Mouse (Mus musculus) liver, embryonic 14.5 days (tissue): ENCODE results near the gene Mrpl10. TPM values are rescaled to one million over a fixed set of nuclear protein-coding genes. Genes with fewer than 3 reads are reported as not detected.
A peak's percentile ranks its signal among the peaks of the same experiment; 100 is the strongest.

Source experiments
- ATAC-seq: fragments of 200-750 bp; cut with Nextera tagmentation; 2 replicates; pipeline ENCODE4 v1.8.0; 2017; ENCODE audit warnings: moderate number of reproducible peaks, mild to moderate bottlenecking, moderate library complexity; ENCODE audit not compliant: insufficient read depth
- DNase-seq, 3 experiments: peaks; one replicate each; pipeline ENCODE4 v3.0.0-alpha.2; 2012 to 2013; ENCODE audit warnings: low read depth in 3 of 3, low spot score in 3 of 3
- H3K27ac ChIP-seq: fragments of 300-500 bp; sonication (generic); 2 replicates; pipeline ENCODE4 v1.5.1; 2014; ENCODE audit warnings: moderate library complexity, mild to moderate bottlenecking, control low read depth, inconsistent platforms
- H3K27me3 ChIP-seq: fragments of 300-500 bp; sonication (generic); 2 replicates; pipeline ENCODE4 v1.6.1; 2014; ENCODE audit warnings: mild to moderate bottlenecking, low read length, moderate library complexity; ENCODE audit not compliant: control insufficient read depth, insufficient read depth
- H3K36me3 ChIP-seq: fragments of 300-500 bp; sonication (generic); replicated peaks from 2 replicates; pipeline ENCODE4 v1.6.1; 2014; ENCODE audit warnings: low read depth; ENCODE audit not compliant: control insufficient read depth, insufficient read depth
- H3K4me1 ChIP-seq, 2 experiments: fragments of 200-500 bp in 1 of 2; fragments of 300-500 bp in 1 of 2; sonication (generic) in 1 of 2; replicated peaks; 2 replicates each; pipeline ENCODE4 v1.6.1; 2012 to 2014; ENCODE audit warnings: antibody characterized with exemption in 1 of 2, inconsistent platforms in 1 of 2, low read length in 1 of 2; ENCODE audit not compliant: control insufficient read depth in 2 of 2, insufficient read depth in 2 of 2
- H3K4me2 ChIP-seq: fragments of 300-500 bp; sonication (generic); 2 replicates; pipeline ENCODE4 v1.6.1; 2014; ENCODE audit warnings: low read depth, mild to moderate bottlenecking, control low read depth, moderate library complexity
- H3K4me3 ChIP-seq, 2 experiments: fragments of 200-500 bp in 1 of 2; fragments of 300-500 bp in 1 of 2; sonication (generic) in 1 of 2; 2 replicates each; pipeline ENCODE4 v1.5.1; 2012 to 2014; ENCODE audit warnings: low read depth in 2 of 2, low read length in 2 of 2, mild to moderate bottlenecking in 2 of 2, control low read depth in 1 of 2, inconsistent platforms in 1 of 2, moderate library complexity in 1 of 2; ENCODE audit not compliant: insufficient read depth in 1 of 2
- H3K9ac ChIP-seq: fragments of 300-500 bp; sonication (generic); replicated peaks from 2 replicates; pipeline ENCODE4 v1.6.1; 2014; ENCODE audit warnings: mild to moderate bottlenecking, control low read depth, moderate library complexity
- H3K9me3 ChIP-seq: fragments of 300-500 bp; sonication (generic); 2 replicates; pipeline ENCODE4 v1.6.1; 2016; ENCODE audit warnings: low read length, mixed read lengths; ENCODE audit not compliant: control insufficient read depth
- CTCF ChIP-seq: IDR thresholded peaks from 2 replicates; pipeline ENCODE4 v1.5.1; 2016; ENCODE audit warnings: antibody characterized with exemption, low read depth, control low read depth
- EP300 ChIP-seq: IDR thresholded peaks from 2 replicates; pipeline ENCODE4 v1.6.1; 2016; ENCODE audit warnings: antibody characterized with exemption, low read depth
- WGBS: fragments of 180-500 bp; shearing (Covaris S2); extraction: QIAGEN DNeasy Blood & Tissue Kit; methylation state at CpG from one replicate; pipeline ENCODE4 v1.1.7; 2014; ENCODE audit not compliant: insufficient replicate concordance; 5-methylcytosine and 5-hydroxymethylcytosine counted together
- polyA plus RNA-seq, 2 experiments: library from polyadenylated mRNA; depleted of rRNA in 1 of 2; stranded (reverse) in 1 of 2; unstranded in 1 of 2; fragments of >200 nt; fragmentation: Nextera tagmentation in 1 of 2; extraction: Ambion mirVana in 1 of 2; gene quantifications; 2 replicates each; pipeline versions ENCODE4 v1.2.1 to v1.2.3; 2012 to 2014

The Mrpl10 gene
- polyA plus RNA-seq, 2 experiments: 29.1 to 34.9 TPM

DNA sequence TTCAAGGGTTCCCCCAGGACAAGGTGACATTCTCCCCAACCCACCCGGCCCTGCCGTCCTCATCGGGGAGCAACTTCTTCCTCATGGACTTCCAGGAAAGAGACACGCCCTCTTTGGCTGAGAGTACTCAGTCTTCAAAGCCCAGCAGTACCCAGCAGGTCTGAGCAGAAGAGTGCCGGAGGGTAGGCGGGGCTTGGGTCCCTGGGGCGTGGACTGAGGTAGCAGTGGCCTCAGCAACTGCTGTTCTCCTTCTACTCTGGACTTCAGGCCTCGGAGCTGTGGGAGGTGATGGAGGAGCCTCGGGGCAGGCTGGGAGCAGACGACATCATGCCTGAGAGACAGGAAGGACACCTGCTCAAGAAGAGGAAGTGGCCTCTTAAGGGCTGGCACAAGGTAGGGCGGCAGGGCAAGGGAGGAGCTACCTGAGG lies 10.9 kb downstream of the Mrpl10 start:
- Histone ChIP-seq H3K9ac (peak overlapping the region; percentile 65; the same call in 1 of the 2 replicates), H3K4me3 (peak overlapping the region; percentile 54 to 64)

DNA sequence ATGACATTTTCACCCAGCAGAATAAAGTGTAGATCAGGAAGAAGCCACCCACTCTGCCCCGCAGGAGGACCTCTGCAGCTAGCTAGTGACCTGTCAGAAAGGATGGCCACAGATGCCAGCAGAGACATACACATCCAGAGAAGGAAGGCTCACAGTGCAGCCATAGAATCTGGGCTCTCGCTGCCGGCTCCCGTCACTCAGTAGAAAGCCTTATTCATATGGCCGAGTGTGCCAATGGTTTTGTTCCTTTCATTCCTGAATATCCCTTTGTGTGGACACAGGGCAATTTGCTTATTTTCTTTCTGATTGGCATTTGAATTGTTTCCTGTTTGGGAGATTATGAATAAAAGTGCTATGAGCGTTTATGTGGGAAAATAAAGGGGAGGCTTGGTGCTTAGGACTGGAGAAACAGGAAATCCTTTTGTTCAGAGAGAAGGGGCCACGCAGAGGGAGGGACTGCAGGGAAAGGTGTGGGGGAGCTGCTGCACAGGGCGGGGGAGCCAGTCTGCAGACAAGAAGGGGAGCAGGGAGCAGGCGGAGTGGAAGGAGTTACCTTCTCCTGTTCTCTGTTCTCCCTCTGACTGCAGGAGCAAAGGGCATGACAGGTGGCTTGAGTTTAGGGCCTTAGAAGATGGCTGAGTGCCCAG lies 22.0 kb downstream of the Mrpl10 start:
- Histone ChIP-seq H3K4me1 (no peaks in the 10 kb centered on the region), H3K27ac (no peak overlapping the region), H3K4me3 (no peak overlapping the region), H3K4me2 (no peak overlapping the region), H3K9ac (no peak overlapping the region), H3K9me3 (no peaks in the 10 kb centered on the region), H3K36me3 (no peaks in the 10 kb centered on the region), H3K27me3 (no peaks in the 10 kb centered on the region)
- WGBS: 50% methylated on average over 9 of the region's 9 CpGs
- DNase-seq: no peak
- ATAC-seq: no peak
- no peak for TF ChIP-seq EP300
- no peak for TF ChIP-seq CTCF

More for the DNA sequence above, 10.9 kb downstream of the Mrpl10 start:
- TF ChIP-seq CTCF: no peak
- Histone ChIP-seq H3K4me2 (peak overlapping the region; percentile 68), H3K27ac (no peak overlapping the region), H3K36me3 (no peaks in the 10 kb centered on the region; the same call in 1 of the 2 replicates), H3K27me3 (no peaks in the 10 kb centered on the region), H3K4me1 (peaks cover 8 to 15% of the 10 kb centered on the region in 2 experiments), H3K9me3 (no peaks in the 10 kb centered on the region)
- ATAC-seq (peak; percentile 71; the same call in 1 of the 2 replicates), DNase-seq (peak in 1 of 3 experiments; percentile 64)
- WGBS: 8% methylated on average over 11 of the region's 11 CpGs

DNA sequence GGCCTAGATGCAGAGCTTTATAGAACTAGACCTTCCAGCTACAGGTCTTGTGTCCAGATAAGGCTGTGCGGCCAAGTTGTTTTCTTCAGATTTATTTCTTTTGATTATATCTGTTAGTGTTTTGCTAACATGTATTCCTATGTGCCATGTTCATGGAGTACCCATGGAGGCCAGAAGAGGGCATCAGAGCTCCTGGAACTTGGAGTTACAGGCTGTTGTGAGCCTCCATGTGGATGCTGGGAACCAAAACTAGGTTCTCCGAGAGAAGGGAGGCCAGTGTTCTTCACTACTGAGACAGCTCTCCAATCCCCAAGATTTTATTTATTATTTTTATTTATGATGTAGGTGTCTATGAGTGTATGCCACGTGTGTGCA lies 22.5 kb downstream of the Mrpl10 start:
- TF ChIP-seq EP300 (no peak), CTCF (peak; percentile 48)
- no peak for DNase-seq
- H3K9me3 ChIP-seq: no peaks in the 10 kb centered on the region
- H3K9ac ChIP-seq: no peak overlapping the region
- H3K36me3 ChIP-seq: no peaks in the 10 kb centered on the region
- H3K4me2 ChIP-seq: no peak overlapping the region
- H3K27me3 ChIP-seq: no peaks in the 10 kb centered on the region
- no peak for ATAC-seq
- 67% methylated on average over 3 of the region's 3 CpGs for WGBS
- no peak overlapping the region for H3K27ac ChIP-seq
- H3K4me3 ChIP-seq: no peak overlapping the region
- no peaks in the 10 kb centered on the region for H3K4me1 ChIP-seq

DNA sequence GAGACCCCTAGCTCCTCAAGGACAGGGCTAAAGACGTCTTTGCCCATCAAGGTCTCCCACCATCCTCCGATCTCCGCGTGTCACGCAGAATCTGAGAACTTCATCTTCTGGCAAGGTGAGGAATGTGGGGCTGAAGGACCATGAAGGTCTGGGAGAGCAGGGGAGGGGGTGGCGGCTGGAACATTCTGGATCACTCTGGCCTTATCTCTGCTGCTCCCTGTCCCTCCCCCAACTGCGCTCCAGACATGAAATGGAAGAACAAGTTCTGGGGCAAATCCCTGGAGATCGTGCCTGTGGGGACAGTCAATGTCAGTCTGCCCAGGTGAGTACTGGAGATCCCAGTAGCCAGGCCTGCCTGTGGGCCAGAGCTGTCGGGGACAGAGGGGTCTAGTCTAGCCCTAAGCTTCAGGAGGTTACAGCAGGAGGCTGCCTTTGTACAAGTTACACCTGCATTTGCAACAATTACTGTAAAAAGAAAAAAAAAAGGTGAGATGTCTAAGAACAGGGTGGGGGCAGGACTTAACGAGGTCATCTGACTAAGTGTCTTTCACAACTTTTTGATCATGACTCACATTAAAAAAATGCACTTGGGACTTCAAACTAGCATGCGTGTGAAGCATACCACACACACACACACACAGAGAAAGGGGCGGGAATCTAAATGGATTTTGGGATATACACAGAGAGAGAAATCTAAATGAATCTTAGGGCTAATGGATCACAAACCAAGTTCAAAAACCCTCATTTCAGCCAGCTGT lies 24.4 kb downstream of the Mrpl10 start:
- H3K4me2 ChIP-seq: no peak overlapping the region
- no peaks in the 10 kb centered on the region for H3K36me3 ChIP-seq
- WGBS: 73% methylated on average over 12 of the region's 12 CpGs
- no peaks in the 10 kb centered on the region for H3K4me1 ChIP-seq
- no peak overlapping the region for H3K4me3 ChIP-seq
- DNase-seq (no peak), ATAC-seq (no peak)
- TF ChIP-seq EP300: no peak
- no peak overlapping the region for H3K27ac ChIP-seq
- H3K27me3 ChIP-seq: no peaks in the 10 kb centered on the region
- no peaks in the 10 kb centered on the region for H3K9me3 ChIP-seq
- no peak overlapping the region for H3K9ac ChIP-seq

DNA sequence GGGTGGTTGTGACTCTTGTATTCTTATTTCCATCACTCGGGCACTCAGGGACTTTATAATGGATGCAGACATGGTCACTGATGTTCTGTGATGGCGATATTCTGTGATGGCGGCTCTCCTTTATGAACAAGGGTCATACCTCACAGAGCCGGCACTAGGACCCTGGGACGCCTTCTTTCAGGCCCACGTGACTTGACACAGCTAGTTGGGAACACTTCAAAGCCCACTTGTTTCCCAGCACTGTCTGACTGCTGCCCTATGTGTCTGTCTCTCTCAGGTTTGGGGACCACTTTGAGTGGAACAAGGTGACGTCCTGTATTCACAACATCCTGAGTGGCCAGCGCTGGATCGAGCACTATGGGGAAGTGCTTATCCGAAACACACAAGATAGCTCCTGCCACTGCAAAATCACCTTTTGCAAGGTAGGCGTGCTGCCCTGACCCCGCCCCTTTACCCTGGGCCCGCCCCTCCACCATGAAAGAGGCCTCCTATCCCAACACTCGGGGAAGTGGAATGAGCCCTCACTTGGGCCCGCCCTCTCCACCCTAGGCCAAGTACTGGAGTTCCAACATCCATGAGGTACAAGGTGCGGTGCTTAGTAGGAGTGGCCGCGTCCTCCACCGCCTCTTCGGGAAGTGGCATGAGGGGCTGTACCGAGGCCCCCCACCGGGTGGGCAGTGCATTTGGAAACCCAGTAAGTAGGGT lies 25.4 kb downstream of the Mrpl10 start:
- Histone ChIP-seq H3K4me2 (no peak overlapping the region), H3K4me1 (no peaks in the 10 kb centered on the region), H3K9me3 (no peaks in the 10 kb centered on the region), H3K27me3 (no peaks in the 10 kb centered on the region), H3K9ac (no peak overlapping the region), H3K27ac (no peak overlapping the region), H3K4me3 (no peak overlapping the region), H3K36me3 (no peaks in the 10 kb centered on the region)
- WGBS: 70% methylated on average over 22 of the region's 22 CpGs
- DNase-seq (no peak), ATAC-seq (no peak)
- TF ChIP-seq EP300: no peak
- no peak for TF ChIP-seq CTCF
